Mouse (Mus musculus) liver, embryonic 14.5 days (tissue): ENCODE measurements at regions not wholly inside any gene's neighbourhood (a gene's known extent, or its start where the extent isn't known, plus 50 kb on each side); places are given as distances from the start of the nearest gene placed in this dataset.

Source experiments
- ATAC-seq: fragments of 200-750 bp; cut with Nextera tagmentation; 2 replicates; pipeline ENCODE4 v1.8.0; 2017; ENCODE audit warnings: moderate number of reproducible peaks, mild to moderate bottlenecking, moderate library complexity; ENCODE audit not compliant: insufficient read depth
- DNase-seq, 3 experiments: peaks; one replicate each; pipeline ENCODE4 v3.0.0-alpha.2; 2012 to 2013; ENCODE audit warnings: low read depth in 3 of 3, low spot score in 3 of 3
- H3K27ac ChIP-seq: fragments of 300-500 bp; sonication (generic); 2 replicates; pipeline ENCODE4 v1.5.1; 2014; ENCODE audit warnings: moderate library complexity, mild to moderate bottlenecking, control low read depth, inconsistent platforms
- H3K27me3 ChIP-seq: fragments of 300-500 bp; sonication (generic); 2 replicates; pipeline ENCODE4 v1.6.1; 2014; ENCODE audit warnings: mild to moderate bottlenecking, low read length, moderate library complexity; ENCODE audit not compliant: control insufficient read depth, insufficient read depth
- H3K36me3 ChIP-seq: fragments of 300-500 bp; sonication (generic); replicated peaks from 2 replicates; pipeline ENCODE4 v1.6.1; 2014; ENCODE audit warnings: low read depth; ENCODE audit not compliant: control insufficient read depth, insufficient read depth
- H3K4me1 ChIP-seq, 2 experiments: fragments of 200-500 bp in 1 of 2; fragments of 300-500 bp in 1 of 2; sonication (generic) in 1 of 2; replicated peaks; 2 replicates each; pipeline ENCODE4 v1.6.1; 2012 to 2014; ENCODE audit warnings: antibody characterized with exemption in 1 of 2, inconsistent platforms in 1 of 2, low read length in 1 of 2; ENCODE audit not compliant: control insufficient read depth in 2 of 2, insufficient read depth in 2 of 2
- H3K4me2 ChIP-seq: fragments of 300-500 bp; sonication (generic); 2 replicates; pipeline ENCODE4 v1.6.1; 2014; ENCODE audit warnings: low read depth, mild to moderate bottlenecking, control low read depth, moderate library complexity
- H3K4me3 ChIP-seq, 2 experiments: fragments of 200-500 bp in 1 of 2; fragments of 300-500 bp in 1 of 2; sonication (generic) in 1 of 2; 2 replicates each; pipeline ENCODE4 v1.5.1; 2012 to 2014; ENCODE audit warnings: low read depth in 2 of 2, low read length in 2 of 2, mild to moderate bottlenecking in 2 of 2, control low read depth in 1 of 2, inconsistent platforms in 1 of 2, moderate library complexity in 1 of 2; ENCODE audit not compliant: insufficient read depth in 1 of 2
- H3K9ac ChIP-seq: fragments of 300-500 bp; sonication (generic); replicated peaks from 2 replicates; pipeline ENCODE4 v1.6.1; 2014; ENCODE audit warnings: mild to moderate bottlenecking, control low read depth, moderate library complexity
- H3K9me3 ChIP-seq: fragments of 300-500 bp; sonication (generic); 2 replicates; pipeline ENCODE4 v1.6.1; 2016; ENCODE audit warnings: low read length, mixed read lengths; ENCODE audit not compliant: control insufficient read depth
- CTCF ChIP-seq: IDR thresholded peaks from 2 replicates; pipeline ENCODE4 v1.5.1; 2016; ENCODE audit warnings: antibody characterized with exemption, low read depth, control low read depth
- EP300 ChIP-seq: IDR thresholded peaks from 2 replicates; pipeline ENCODE4 v1.6.1; 2016; ENCODE audit warnings: antibody characterized with exemption, low read depth
- WGBS: fragments of 180-500 bp; shearing (Covaris S2); extraction: QIAGEN DNeasy Blood & Tissue Kit; methylation state at CpG from one replicate; pipeline ENCODE4 v1.1.7; 2014; ENCODE audit not compliant: insufficient replicate concordance; 5-methylcytosine and 5-hydroxymethylcytosine counted together

GRCm38 (mm10) chr1:193715328-193715727 is 345.2 kb upstream of the Camk1g start:
- DNase-seq (no peak), ATAC-seq (no peak)
- H3K9ac ChIP-seq = no peak overlapping the region
- no peaks in the 10 kb centered on the region for H3K4me1 ChIP-seq
- no peak overlapping the region for H3K4me2 ChIP-seq
- H3K27me3 ChIP-seq = no peaks in the 10 kb centered on the region
- WGBS = 21% methylated on average over 4 of the region's 4 CpGs
- no peaks in the 10 kb centered on the region for H3K9me3 ChIP-seq
- no peaks in the 10 kb centered on the region for H3K36me3 ChIP-seq
- H3K27ac ChIP-seq = no peak overlapping the region
- no peak for TF ChIP-seq EP300
- no peak for TF ChIP-seq CTCF
- no peak overlapping the region for H3K4me3 ChIP-seq

- ATAC-seq (no peak), DNase-seq (no peak)
- Histone ChIP-seq H3K27ac (no peak overlapping the region), H3K36me3 (no peaks in the 10 kb centered on the region), H3K4me3 (no peak overlapping the region), H3K4me2 (no peak overlapping the region), H3K9ac (no peak overlapping the region), H3K9me3 (no peaks in the 10 kb centered on the region), H3K4me1 (no peaks in the 10 kb centered on the region), H3K27me3 (no peaks in the 10 kb centered on the region)
- no peak for TF ChIP-seq CTCF
- no peak for TF ChIP-seq EP300
- 61% methylated on average over 2 of the region's 2 CpGs for WGBS
These were observed 344.5 kb upstream of the Camk1g start for GRCm38 (mm10) chr1:193714631-193715030.

DNA sequence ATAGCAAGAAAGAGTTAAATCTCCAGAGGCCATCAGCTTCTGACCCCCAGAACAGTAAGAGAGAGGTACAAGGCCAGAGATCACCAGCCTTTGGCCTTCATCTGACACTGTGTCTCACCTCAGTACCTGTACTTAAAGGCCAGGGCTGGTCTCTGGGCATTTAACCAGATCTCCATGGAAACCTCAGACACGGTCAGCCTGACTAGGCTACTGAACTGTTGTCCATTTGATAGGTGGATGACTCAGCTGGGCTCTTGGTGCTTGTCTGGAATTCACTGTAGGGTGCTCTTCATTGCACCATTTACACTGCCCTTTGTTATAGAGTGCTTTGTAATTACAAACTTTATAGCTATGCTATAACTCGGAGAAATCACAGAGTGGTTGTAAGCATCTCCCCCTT is 335.1 kb upstream of the Camk1g start:
- no peak overlapping the region for H3K4me3 ChIP-seq
- no peak overlapping the region for H3K9ac ChIP-seq
- no peaks in the 10 kb centered on the region for H3K36me3 ChIP-seq
- no peak for TF ChIP-seq EP300
- H3K27me3 ChIP-seq = no peaks in the 10 kb centered on the region
- WGBS = 46% methylated on average over 2 of the region's 2 CpGs
- DNase-seq = no peak
- no peak for ATAC-seq
- H3K4me2 ChIP-seq = no peak overlapping the region
- H3K4me1 ChIP-seq = no peaks in the 10 kb centered on the region
- H3K27ac ChIP-seq = no peak overlapping the region
- H3K9me3 ChIP-seq = no peaks in the 10 kb centered on the region

- Histone ChIP-seq H3K4me3 (no peak overlapping the region), H3K9me3 (no peaks in the 10 kb centered on the region), H3K27ac (no peak overlapping the region), H3K4me1 (no peaks in the 10 kb centered on the region; a peak in 1 of 4 replicates), H3K36me3 (no peaks in the 10 kb centered on the region), H3K9ac (no peak overlapping the region), H3K27me3 (no peaks in the 10 kb centered on the region), H3K4me2 (no peak overlapping the region)
- DNase-seq (peak; percentile 9 to 23 (median 17)), ATAC-seq (no peak)
- 31% methylated on average over 15 of the region's 15 CpGs for WGBS
- no peak for TF ChIP-seq EP300
- TF ChIP-seq CTCF = peak; percentile 86
These were observed 332.8 kb upstream of the Camk1g start for GRCm38 (mm10) chr1:193702707-193703419.

DNA sequence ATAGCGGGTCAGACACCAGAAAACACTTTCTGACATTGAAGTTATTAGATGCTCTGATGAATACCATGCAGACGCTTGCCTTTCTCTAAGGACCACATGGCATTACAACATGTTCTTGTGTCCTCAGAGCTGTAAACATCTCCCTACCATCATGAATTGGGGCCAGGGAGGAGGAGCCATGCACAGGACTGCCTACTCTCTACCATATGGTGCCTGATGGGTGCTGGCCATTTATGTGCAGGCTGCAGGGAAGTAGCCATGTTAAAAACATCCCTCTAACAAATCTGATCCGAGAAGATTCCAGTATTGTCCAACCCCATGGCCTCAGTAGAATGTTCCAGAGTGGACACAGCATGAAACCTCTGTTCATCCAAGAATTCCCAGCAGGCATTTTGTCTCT is 330.1 kb upstream of the Camk1g start:
- Histone ChIP-seq H3K27me3 (no peaks in the 10 kb centered on the region), H3K4me1 (no peaks in the 10 kb centered on the region; a peak in 1 of 4 replicates), H3K4me3 (no peak overlapping the region), H3K4me2 (no peak overlapping the region), H3K27ac (no peak overlapping the region), H3K36me3 (no peaks in the 10 kb centered on the region), H3K9ac (no peak overlapping the region), H3K9me3 (no peaks in the 10 kb centered on the region)
- no peak for DNase-seq
- 55% methylated on average over 3 of the region's 3 CpGs for WGBS
- no peak for ATAC-seq
- TF ChIP-seq CTCF (no peak), EP300 (no peak)
